Mouse (Mus musculus): Measurements from ENCODE around the gene Pigb.
"Not testable (repeated sequence)": the region's sequence is repeated elsewhere in the genome, so short reads cannot be mapped to it uniquely, and the experiment has no call there.

Pigb gene

DNA sequence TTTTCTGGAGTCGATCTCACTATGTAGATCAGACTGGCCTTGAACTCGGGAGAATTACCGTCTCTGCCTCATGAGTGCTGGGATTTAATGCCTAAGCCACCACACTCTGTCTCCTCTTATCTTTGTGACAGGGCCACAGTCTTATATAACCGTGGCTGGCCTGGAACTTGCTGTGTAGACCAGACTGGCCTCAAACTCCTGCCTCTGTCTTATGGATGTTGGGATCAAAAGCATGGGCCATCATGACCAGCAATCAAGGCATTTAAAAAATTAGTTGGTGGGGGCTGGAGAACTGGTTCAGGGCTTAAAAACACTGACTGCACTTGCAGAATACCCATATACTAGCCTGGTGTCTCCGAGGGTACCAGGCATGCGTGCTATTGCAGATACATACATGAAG lies at the start of gene Pigb:
Gene Pigb (minus strand): TSS at position 299 of the 400 bp plus-strand sequence.
- in situ Hi-C loops (cut with MboI, MseI): loop anchor here (5.0 kb wide), 2 partner anchors 47 to 52 kb away; no protein-coding TSS in a partner anchor

DNA sequence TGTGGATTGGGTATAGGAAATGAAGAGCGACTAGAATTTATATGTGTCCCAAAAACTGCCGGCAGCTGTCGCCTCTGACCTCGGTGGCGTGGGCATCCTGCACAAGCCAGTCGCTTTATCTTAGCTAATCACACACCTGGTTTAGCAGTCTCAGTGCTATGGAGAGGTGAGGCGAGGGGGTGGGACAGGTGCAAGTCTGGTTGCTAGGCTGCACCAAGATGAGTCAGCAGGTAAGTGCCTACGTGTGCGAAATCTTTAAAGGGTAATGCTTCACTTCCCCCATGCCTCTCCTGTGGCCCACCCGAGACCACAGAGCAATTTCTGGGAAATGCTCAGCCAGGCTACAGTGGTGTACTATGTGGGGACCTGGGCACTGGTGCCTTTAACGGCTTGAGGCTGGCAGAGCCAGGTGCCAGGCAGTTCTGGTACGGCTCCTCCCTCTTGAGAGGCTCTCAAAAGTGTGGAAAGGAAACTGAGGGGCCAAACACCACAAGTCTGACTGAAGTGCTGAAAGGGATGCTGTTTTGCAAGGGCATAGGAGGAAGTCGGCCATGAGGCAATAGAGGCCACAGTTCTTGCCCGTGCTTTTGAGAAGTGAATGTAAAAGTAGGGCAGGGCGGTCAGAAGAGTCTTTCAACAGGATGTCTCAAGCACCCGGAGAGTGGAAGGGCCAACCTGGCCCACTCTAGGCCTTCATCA lies 49.2 kb upstream of the Pigb start:
- in situ Hi-C loops (cut with MboI, MseI): loop anchor here in 1 of 2 experiments (5.0 kb wide), 2 partner anchors 47 to 122 kb away; partner anchors contain the start of genes Pigb and Rab27a

GRCm38 (mm10) chr9:73087581-73087980 lies 47.4 kb upstream of the Pigb start:
- in situ Hi-C loops (cut with MboI, MseI): loop anchor here in 1 of 2 experiments (5.0 kb wide), 2 partner anchors 45 to 120 kb away; partner anchors contain the start of genes Pigb and Rab27a

GRCm38 (mm10) chr9:73087121-73087520 lies 46.9 kb upstream of the Pigb start:
- in situ Hi-C loops (cut with MboI, MseI): loop anchor here in 1 of 2 experiments (5.0 kb wide), 2 partner anchors 45 to 120 kb away; partner anchors contain the start of genes Pigb and Rab27a

GRCm38 (mm10) chr9:73085845-73086244 lies 45.7 kb upstream of the Pigb start:
- in situ Hi-C loops (cut with MboI, MseI): loop anchor here in 1 of 2 experiments (5.0 kb wide), 2 partner anchors 44 to 119 kb away; partner anchors contain the start of genes Pigb and Rab27a

DNA sequence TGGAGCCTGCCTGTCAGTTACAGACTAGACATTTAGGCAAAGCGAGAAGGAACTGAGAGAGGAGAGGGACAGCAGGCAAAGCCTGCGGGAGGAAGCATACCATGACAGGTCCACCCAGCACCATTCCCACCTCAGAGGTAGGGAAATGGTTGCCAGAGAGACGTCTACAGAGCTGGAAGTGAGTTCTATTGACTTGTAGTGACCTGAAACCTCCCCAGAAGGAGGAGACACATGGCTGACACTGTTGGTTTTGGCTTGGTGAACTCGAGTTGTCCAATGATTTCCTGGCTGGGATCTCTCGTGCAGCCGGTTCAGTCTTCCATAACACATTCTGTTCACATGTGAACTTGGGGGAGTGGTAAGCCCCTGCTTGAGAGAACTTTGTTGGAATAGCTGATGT lies 43.8 kb upstream of the Pigb start:
- in situ Hi-C loops (cut with MboI, MseI): no loop called here

GRCm38 (mm10) chr9:73082291-73083000 lies 42.3 kb upstream of the Pigb start:
- in situ Hi-C loops (cut with MboI, MseI): no loop called here

- in situ Hi-C loops (cut with MboI, MseI): no loop called here
Observed at GRCm38 (mm10) chr9:73079801-73080325, 39.7 kb upstream of the Pigb start.

GRCm38 (mm10) chr9:73079349-73079748 lies 39.2 kb upstream of the Pigb start:
- in situ Hi-C loops (cut with MboI, MseI): not testable (repeated sequence)

DNA sequence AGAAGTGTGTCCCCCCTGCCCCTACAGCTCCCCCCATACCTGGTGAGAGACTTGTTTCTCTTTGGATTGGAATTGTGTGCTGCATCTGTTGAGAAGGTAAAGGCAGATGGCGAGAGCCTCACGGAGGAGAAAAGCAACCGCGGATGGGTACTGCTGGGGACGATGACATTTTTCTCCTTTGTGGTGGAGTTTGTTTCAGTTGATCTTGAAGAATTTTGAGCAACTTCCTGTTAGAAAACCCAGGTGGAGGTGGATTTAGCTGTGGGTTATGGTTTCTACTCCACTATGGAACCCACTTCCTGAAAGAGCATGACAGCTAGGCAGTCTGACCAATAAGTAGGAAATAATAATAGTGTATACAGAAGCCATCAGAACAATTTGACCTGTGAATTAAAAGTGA lies 33.0 kb upstream of the Pigb start:
- in situ Hi-C loops (cut with MboI, MseI): no loop called here

- in situ Hi-C loops (cut with MboI, MseI): no loop called here
Observed at GRCm38 (mm10) chr9:73072426-73072825, 32.2 kb upstream of the Pigb start.

DNA sequence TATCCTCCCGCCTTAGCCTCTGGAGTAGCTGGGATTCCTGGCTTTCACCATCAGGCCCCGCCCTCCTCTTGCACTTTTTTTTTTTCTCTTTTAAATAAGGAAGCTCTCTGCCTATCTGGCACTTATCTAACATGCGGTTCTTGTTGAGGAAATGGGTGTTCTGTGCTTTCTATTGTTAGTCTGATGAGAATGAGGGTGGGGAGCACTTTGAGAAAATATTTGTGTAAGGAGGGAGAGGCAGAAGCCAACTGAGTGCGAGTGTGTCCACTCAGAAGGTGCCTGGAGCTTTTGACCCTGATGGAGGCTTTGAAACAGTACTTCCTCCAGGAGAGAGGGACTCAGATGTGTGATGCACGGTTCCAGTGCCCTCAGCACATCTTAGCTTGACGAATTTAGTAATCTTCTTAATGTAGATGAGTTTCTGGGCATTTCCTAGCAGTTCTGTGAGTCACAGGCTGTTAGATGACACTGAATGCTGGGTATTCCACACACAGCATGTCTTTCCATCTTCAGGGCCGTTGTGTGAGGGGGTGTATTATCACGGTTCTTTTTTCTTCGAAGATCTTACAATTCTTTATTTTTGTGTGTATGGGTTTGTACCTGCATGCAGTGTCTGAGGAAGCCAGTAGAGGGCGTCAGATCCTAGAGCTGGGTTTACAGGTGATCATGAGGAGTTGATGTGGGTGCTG lies 30.9 kb upstream of the Pigb start:
- in situ Hi-C loops (cut with MboI, MseI): no loop called here

DNA sequence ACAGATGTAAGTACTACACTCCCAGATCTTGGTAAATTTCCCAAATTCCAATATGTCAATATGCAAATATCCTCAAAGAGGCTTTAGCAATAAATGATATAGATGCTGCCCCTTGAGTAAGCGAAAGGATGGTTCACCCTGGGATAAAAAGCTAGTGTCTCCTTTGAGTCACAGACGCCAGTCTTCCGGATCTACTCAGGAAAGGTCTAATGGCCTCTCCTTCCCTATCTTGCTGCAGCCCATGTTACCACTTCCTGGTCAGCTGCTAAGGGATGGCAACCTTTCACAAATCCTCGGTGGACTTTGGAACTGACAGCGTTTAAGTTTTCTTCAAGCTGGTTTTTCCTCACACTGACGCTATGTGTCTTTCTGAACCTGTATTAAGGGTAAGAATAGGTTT lies 28.5 kb upstream of the Pigb start:
- in situ Hi-C loops (cut with MboI, MseI): no loop called here

GRCm38 (mm10) chr9:73068230-73068679 lies 28.1 kb upstream of the Pigb start:
- in situ Hi-C loops (cut with MboI, MseI): no loop called here

- in situ Hi-C loops (cut with MboI, MseI): no loop called here
Observed at GRCm38 (mm10) chr9:73067086-73067485, 26.9 kb upstream of the Pigb start.

DNA sequence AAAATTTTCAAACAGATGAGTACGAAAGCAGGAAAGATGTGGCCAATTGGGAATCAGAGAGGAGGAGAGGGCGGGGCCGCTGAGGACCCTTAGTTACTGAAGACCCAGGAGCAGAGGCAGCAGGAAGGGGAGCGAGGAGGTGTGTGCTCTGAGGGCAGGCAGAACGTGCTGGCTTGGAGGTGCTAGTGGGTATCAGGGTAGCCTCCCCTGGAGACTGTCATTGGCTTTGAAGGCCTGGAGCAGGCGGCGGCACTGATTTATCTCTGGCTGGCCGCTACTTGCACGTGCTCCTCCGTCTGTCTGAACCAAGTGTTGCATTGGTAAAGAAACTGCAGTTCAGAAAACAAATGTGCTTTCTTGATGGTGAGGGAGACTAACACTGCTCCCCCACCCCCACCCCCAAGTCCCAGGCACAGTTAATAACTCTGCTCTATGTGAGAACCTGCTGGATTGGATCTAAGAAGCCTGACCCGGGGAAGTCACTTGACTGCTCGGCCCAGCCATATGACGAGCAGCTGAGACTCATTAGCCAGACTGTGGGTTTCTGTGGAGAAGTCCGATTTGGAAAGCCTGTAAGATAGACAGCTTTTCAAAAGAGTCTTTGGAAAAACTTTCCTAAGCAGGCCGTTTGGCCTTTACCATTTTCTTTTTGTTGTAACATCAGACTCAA lies 23.6 kb upstream of the Pigb start:
- in situ Hi-C loops (cut with MboI, MseI): no loop called here

DNA sequence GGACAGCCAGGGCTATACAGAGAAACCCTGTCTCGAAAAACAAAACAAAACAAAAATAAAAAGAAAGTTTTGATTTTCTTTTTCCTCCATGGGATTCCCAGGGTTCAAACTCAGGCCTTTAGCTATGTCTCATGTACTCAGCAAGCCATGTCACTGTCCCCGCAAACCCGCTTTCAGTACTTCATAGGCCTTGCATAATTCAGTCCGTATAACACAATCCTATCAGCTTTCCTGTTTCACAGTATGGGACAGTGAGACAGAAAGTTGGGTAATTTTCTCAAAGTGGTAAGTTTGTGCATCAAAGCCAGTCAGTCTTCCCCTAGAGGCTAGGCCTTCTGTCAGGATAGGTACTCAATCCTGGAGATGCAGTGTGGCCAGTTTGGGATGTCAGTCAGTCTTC lies 19.0 kb upstream of the Pigb start:
- in situ Hi-C loops (cut with MboI, MseI): no loop called here

DNA sequence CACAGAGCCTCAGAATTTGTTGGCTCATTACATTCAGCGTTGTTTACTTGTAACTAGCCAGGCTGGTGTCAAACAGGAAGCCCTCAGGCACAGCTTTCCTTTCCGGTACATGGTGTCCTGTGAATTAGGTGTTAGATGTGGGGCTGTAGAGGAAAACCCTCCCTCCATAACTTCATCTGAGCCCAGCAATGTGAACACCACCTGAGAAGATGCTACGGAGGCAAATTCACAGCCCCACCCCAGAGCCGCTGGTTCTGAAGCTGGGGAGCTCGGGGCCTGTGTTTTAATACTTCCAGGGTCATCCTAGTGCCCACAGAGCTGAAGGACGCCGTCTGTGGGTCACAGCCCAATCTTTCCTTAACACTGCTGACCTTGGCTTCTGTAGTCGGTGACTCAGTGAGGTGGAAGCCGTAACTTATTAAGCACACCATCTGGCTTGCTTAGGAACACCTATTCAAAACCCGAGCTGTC lies 15.3 kb upstream of the Pigb start:
- in situ Hi-C loops (cut with MboI, MseI): no loop called here

DNA sequence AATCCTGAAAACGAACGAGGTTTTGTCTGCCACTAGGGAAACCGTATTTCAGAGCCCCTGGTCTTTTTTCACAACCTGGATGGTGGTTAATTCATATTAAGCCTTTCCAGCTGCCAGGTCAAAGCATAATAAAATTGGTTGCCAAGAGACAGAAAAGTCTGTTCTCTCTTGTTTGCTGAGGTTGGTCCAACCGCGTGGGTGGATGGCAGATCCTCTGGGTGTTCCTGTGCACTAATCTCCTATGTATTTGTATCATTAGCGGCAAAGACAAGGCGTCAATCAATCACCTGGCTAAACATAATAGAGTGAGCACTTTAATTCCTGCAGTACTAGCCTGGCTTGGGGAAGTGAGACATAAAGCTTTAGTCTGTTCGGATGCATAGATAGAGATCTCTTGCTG lies 10.4 kb upstream of the Pigb start:
- in situ Hi-C loops (cut with MboI, MseI): no loop called here

DNA sequence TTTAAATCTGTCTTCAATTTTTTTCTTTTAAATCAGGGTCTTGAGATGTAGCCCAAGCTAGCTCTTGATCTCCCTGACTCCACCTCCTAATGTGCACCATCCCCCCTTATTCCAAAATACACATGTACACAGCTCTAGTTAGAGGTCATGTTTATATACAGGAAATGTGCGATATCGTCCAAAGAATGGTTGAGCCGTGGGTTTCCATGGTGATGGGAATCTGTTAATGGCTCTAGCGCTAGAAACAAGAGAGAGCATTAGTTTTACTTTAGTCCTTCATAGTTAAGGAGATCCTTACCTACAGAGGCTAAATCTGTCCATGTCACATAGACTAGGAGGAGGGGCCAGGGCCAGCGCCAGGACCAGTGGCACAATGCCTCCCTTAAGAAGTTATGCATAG lies 9.7 kb upstream of the Pigb start:
- in situ Hi-C loops (cut with MboI, MseI): no loop called here

DNA sequence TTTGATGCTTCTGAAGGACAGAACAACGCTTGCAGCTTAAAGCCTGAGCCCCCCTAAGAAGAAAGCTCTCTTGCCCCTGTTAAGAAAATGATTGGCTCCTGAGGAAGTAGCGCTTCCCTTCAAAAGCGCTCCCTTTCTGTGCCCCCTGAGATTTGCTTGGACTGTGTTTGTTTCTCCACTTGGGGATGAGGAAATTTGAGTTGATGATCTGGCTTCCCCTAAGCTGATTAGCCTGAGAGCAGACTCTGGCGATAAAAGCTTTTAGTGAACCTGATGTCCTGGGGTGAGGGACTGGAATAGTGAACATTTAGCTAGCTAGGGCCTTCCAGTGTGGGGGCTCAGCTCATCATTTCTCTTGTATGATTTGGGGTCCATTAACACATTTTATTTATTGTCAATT lies 8.7 kb upstream of the Pigb start:
- in situ Hi-C loops (cut with MboI, MseI): no loop called here
